Mouse (Mus musculus): ENCODE results near the gene Rhbdd1. TPM values are rescaled to one million over a fixed set of nuclear protein-coding genes. Genes with fewer than 3 reads are reported as not detected.

The Rhbdd1 gene
- total and polyA plus RNA-seq, 3 experiments = 12.6 to 21.8 (median 19.8) TPM

GRCm38 (mm10) chr1:82476746-82477145 lies 160.5 kb downstream of the Rhbdd1 start:
- dilution Hi-C loops (cut with MboI; ENCODE audit: extremely low pct_ligation_motif_present, extremely low pct_unique_long_range_greater_than_20kb, low sequenced_read_pairs) = no loop called here
- Histone ChIP-seq H3K27ac (ENCODE audit: insufficient read depth, low read depth) (no peak overlapping the region), H3K4me1 (ENCODE audit: control insufficient read depth in 1 of 2, insufficient read depth in 2 of 2) (no peaks in the 10 kb centered on the region), H3K36me3 (replicated peaks in 1 of 2; ENCODE audit: control insufficient read depth in 1 of 2, insufficient read depth in 1 of 2, low read length in 1 of 2) (no peaks in the 10 kb centered on the region), H3K4me3 (replicated peaks in 1 of 3; ENCODE audit: low read depth in 2 of 3, low read length in 2 of 3, poor library complexity in 1 of 3) (no peak overlapping the region), H3K79me2 (replicated peaks; ENCODE audit: control insufficient read depth, extremely low read depth, insufficient read depth, poor library complexity, severe bottlenecking) (no peaks in the 10 kb centered on the region), H3K27me3 (replicated peaks) (no peaks in the 10 kb centered on the region), H3K4me2 (ENCODE audit: insufficient read depth, low read depth, poor library complexity, severe bottlenecking) (no peak overlapping the region), H3K9ac (ENCODE audit: insufficient read depth, low read depth) (no peak overlapping the region), H3K9me3 (replicated peaks; ENCODE audit: low read length) (no peaks in the 10 kb centered on the region)
- no peak for DNase-seq (ENCODE audit: extremely low read depth)
- in situ Hi-C loops (cut with MboI; ENCODE audit: low pct_ligation_motif_present, low pct_unique_long_range_greater_than_20kb, low sequenced_read_pairs) = no loop called here
- TF ChIP-seq ZC3H11A (IDR thresholded peaks at IDR 0.05; ENCODE audit: low read depth, low read length) (no peak), ETS1 (conservative IDR thresholded peaks at IDR 0.05; ENCODE audit: low read depth, low read length) (no peak), UBTF (IDR thresholded peaks at IDR 0.05; ENCODE audit: low read depth, low read length) (no peak), KAT2A (IDR thresholded peaks at IDR 0.05; ENCODE audit: insufficient replicate concordance, low read length) (no peak), GABPA (IDR thresholded peaks at IDR 0.05; ENCODE audit: insufficient replicate concordance, low read depth, low read length) (no peak), TCF12 (IDR thresholded peaks at IDR 0.05; ENCODE audit: low read depth, low read length) (no peak), JUND (conservative IDR thresholded peaks at IDR 0.05; ENCODE audit: low read depth, low read length) (no peak), RAD21 (IDR thresholded peaks at IDR 0.05; ENCODE audit: low read depth, low read length) (no peak), E2F4 (IDR thresholded peaks at IDR 0.05; ENCODE audit: insufficient replicate concordance, low read depth, low read length) (no peak), MYC (IDR thresholded peaks at IDR 0.05; ENCODE audit: low read depth, low read length) (no peak), ZKSCAN1 (IDR thresholded peaks at IDR 0.05; ENCODE audit: borderline replicate concordance, low read depth, low read length) (no peak), HCFC1 (IDR thresholded peaks at IDR 0.05; ENCODE audit: low read depth, low read length) (no peak), TBP (conservative IDR thresholded peaks at IDR 0.05; ENCODE audit: low read depth, low read length) (no peak), POLR2AphosphoS2 (IDR thresholded peaks at IDR 0.05; ENCODE audit: low read depth, low read length) (no peak)

GRCm38 (mm10) chr1:82479696-82480487 lies 163.6 kb downstream of the Rhbdd1 start:
- no peak for DNase-seq (ENCODE audit: extremely low read depth)
- no peaks in the 10 kb centered on the region for H3K36me3 ChIP-seq (replicated peaks in 1 of 2; ENCODE audit: control insufficient read depth in 1 of 2, insufficient read depth in 1 of 2, low read length in 1 of 2)
- no peak overlapping the region for H3K27ac ChIP-seq (ENCODE audit: insufficient read depth, low read depth)
- no peak overlapping the region for H3K4me2 ChIP-seq (ENCODE audit: insufficient read depth, low read depth, poor library complexity, severe bottlenecking)
- in situ Hi-C loops (cut with MboI; ENCODE audit: low pct_ligation_motif_present, low pct_unique_long_range_greater_than_20kb, low sequenced_read_pairs) (no loop called here), dilution Hi-C loops (cut with MboI; ENCODE audit: extremely low pct_ligation_motif_present, extremely low pct_unique_long_range_greater_than_20kb, low sequenced_read_pairs) (no loop called here)
- H3K4me1 ChIP-seq (ENCODE audit: control insufficient read depth in 1 of 2, insufficient read depth in 2 of 2) = no peaks in the 10 kb centered on the region
- no peak overlapping the region for H3K4me3 ChIP-seq (replicated peaks in 1 of 3; ENCODE audit: low read depth in 2 of 3, low read length in 2 of 3, poor library complexity in 1 of 3)
- H3K9me3 ChIP-seq (replicated peaks; ENCODE audit: low read length) = no peaks in the 10 kb centered on the region
- no peak for TF ChIP-seq ZMIZ1 (IDR thresholded peaks at IDR 0.05; ENCODE audit: low read depth, low read length)
- TF ChIP-seq CHD1 (IDR thresholded peaks at IDR 0.05; ENCODE audit: low read depth, low read length) = no peak
- TF ChIP-seq PAX5 (IDR thresholded peaks at IDR 0.05; ENCODE audit: low read length) = no peak
- no peak for TF ChIP-seq MAX (IDR thresholded peaks at IDR 0.05; ENCODE audit: low read length)
- TF ChIP-seq TBP (conservative IDR thresholded peaks at IDR 0.05; ENCODE audit: low read depth, low read length) = no peak
- no peak for TF ChIP-seq BHLHE40 (IDR thresholded peaks at IDR 0.05; ENCODE audit: low read depth, low read length)
- TF ChIP-seq USF1 (IDR thresholded peaks at IDR 0.05; ENCODE audit: low read depth, low read length) = no peak
- H3K79me2 ChIP-seq (replicated peaks; ENCODE audit: control insufficient read depth, extremely low read depth, insufficient read depth, poor library complexity, severe bottlenecking) = no peaks in the 10 kb centered on the region
- no peaks in the 10 kb centered on the region for H3K27me3 ChIP-seq (replicated peaks)
- H3K9ac ChIP-seq (ENCODE audit: insufficient read depth, low read depth) = no peak overlapping the region
